Mouse (Mus musculus) liver, adult 2 months (tissue): ENCODE measurements around the gene Twnk.

Experiments
- CTCF ChIP-seq: fragments of 200-500 bp; IDR thresholded peaks from 2 replicates; pipeline ENCODE4 v1.5.1; 2011; ENCODE audit warnings: low read depth, low read length, control low read depth
- POLR2A ChIP-seq: fragments of 200-500 bp; IDR thresholded peaks from 2 replicates; pipeline ENCODE4 v1.6.1; 2011; ENCODE audit warnings: low read length, control low read depth; ENCODE audit not compliant: insufficient read depth; ENCODE audit errors: extremely low read depth

- TF ChIP-seq POLR2A (no peak), CTCF (no peak)
Observed at GRCm38 (mm10) chr19:45015518-45016281, 10.2 kb downstream of the Twnk start.
